Mouse (Mus musculus): ENCODE results near the gene Cenpv.

Cenpv gene

GRCm38 (mm10) chr11:62539089-62539890 is at the start of gene Cenpv:
Cenpv (minus strand) TSS chr11:62539261.
- DNase-seq (ENCODE audit: low spot score in 2 of 2): peak; percentile 51 to 84

- DNase-seq (ENCODE audit: low spot score in 2 of 2): no peak
These were observed 48.0 kb upstream of the Cenpv start for GRCm38 (mm10) chr11:62587034-62587433.

- DNase-seq (ENCODE audit: low spot score in 2 of 2): no peak
These were observed 45.7 kb upstream of the Cenpv start for GRCm38 (mm10) chr11:62584671-62585206.

- DNase-seq (ENCODE audit: low spot score in 2 of 2): no peak
These were observed 44.0 kb upstream of the Cenpv start for GRCm38 (mm10) chr11:62583031-62583430.

- DNase-seq (ENCODE audit: low spot score in 2 of 2): no peak
These were observed 37.6 kb upstream of the Cenpv start for GRCm38 (mm10) chr11:62576530-62577152.

GRCm38 (mm10) chr11:62575659-62576438 is 36.8 kb upstream of the Cenpv start:
- DNase-seq (ENCODE audit: low spot score in 2 of 2): peak in 1 of 2 experiments; percentile 51

GRCm38 (mm10) chr11:62575297-62575658 is 36.2 kb upstream of the Cenpv start:
- peak; percentile 88 to 94 for DNase-seq (ENCODE audit: low spot score in 2 of 2)

- no peak for DNase-seq (ENCODE audit: low spot score in 2 of 2)
These were observed 35.6 kb upstream of the Cenpv start for GRCm38 (mm10) chr11:62574703-62575085.

GRCm38 (mm10) chr11:62573959-62574702 is 35.1 kb upstream of the Cenpv start, which contains the start of gene Trpv2:
Trpv2 (plus strand) TSS chr11:62574486.
- DNase-seq (ENCODE audit: low spot score in 2 of 2): no peak

- no peak for DNase-seq (ENCODE audit: low spot score in 2 of 2)
These were observed 29.2 kb upstream of the Cenpv start for GRCm38 (mm10) chr11:62568300-62568699.

- DNase-seq (ENCODE audit: low spot score in 2 of 2): no peak
These were observed 27.1 kb upstream of the Cenpv start for GRCm38 (mm10) chr11:62566211-62566610.

GRCm38 (mm10) chr11:62565747-62566146 is 26.7 kb upstream of the Cenpv start:
- DNase-seq (ENCODE audit: low spot score in 2 of 2): no peak

GRCm38 (mm10) chr11:62563590-62563989 is 24.5 kb upstream of the Cenpv start:
- no peak for DNase-seq (ENCODE audit: low spot score in 2 of 2)

- DNase-seq (ENCODE audit: low spot score in 2 of 2): no peak
These were observed 21.5 kb upstream of the Cenpv start for GRCm38 (mm10) chr11:62560463-62561016.

- no peak for DNase-seq (ENCODE audit: low spot score in 2 of 2)
These were observed 20.0 kb upstream of the Cenpv start for GRCm38 (mm10) chr11:62558961-62559646.

- no peak for DNase-seq (ENCODE audit: low spot score in 2 of 2)
These were observed 19.1 kb upstream of the Cenpv start for GRCm38 (mm10) chr11:62558152-62558551.

GRCm38 (mm10) chr11:62557205-62557604 is 18.1 kb upstream of the Cenpv start:
- no peak for DNase-seq (ENCODE audit: low spot score in 2 of 2)

GRCm38 (mm10) chr11:62555896-62556412 is 16.9 kb upstream of the Cenpv start:
- DNase-seq (ENCODE audit: low spot score in 2 of 2): no peak

- DNase-seq (ENCODE audit: low spot score in 2 of 2): no peak
These were observed 16.0 kb upstream of the Cenpv start for GRCm38 (mm10) chr11:62554934-62555517.
